ENCODE assay signal across 8 mouse cellular contexts in the genomic region with DNA sequence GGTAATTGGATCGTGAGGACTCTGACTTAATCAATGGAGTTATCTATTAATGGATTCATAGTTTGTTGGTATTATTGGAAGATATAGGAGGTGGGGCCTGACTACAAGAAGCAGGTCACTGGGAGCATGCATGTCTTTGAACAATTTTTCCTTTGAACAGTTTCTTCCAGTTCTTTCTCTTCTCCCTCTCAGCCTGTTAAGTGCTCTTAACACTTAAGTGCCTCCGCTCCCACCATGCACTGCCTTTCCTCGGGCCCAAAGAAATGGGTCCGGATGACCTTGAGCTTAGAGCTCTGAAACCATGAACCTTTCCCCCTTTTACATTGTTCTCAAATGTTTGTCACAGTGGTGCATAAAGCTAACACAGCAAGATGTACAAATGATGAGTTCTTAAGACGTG. TPM values are rescaled to one million over a fixed set of nuclear protein-coding genes. Genes with fewer than 3 reads are reported as not detected.
DNase-seq lines count a peak whose midpoint lies in the region; ATAC-seq lines count a peak whose summit lies in the region.

No protein-coding gene starts in this region.

- no peak overlapping the region for H3K9ac ChIP-seq in lung, embryonic 16.5 days (ENCODE audit: low read length)
- H3K9ac ChIP-seq in liver, embryonic 13.5 days: no peak overlapping the region; the same call in 1 of the 2 replicates
- H3K9ac ChIP-seq in neural tube, embryonic 14.5 days (replicated peaks; ENCODE audit: low read depth, low read length): no peak overlapping the region

- H3K4me1 ChIP-seq in heart, embryonic 10.5 days: peaks cover 20% of the 10 kb centered on the region
- peaks cover 20% of the 10 kb centered on the region for H3K4me1 ChIP-seq in lung, embryonic 16.5 days (replicated peaks; ENCODE audit: control insufficient read depth, insufficient read depth, low read length)
- H3K4me1 ChIP-seq in liver, embryonic 13.5 days (replicated peaks): peaks cover 17% of the 10 kb centered on the region
- peaks cover 9% of the 10 kb centered on the region for H3K4me1 ChIP-seq in neural tube, embryonic 14.5 days (ENCODE audit: control insufficient read depth, insufficient read depth, low read length)

- H3K4me2 ChIP-seq in lung, embryonic 16.5 days (ENCODE audit: low read depth, low read length): no peak overlapping the region
- 0 out of 2 replicates have a peak overlapping the region, but pooled peaks have one; percentile 85 for H3K4me2 ChIP-seq in liver, embryonic 13.5 days
- no peak overlapping the region for H3K4me2 ChIP-seq in neural tube, embryonic 14.5 days (ENCODE audit: low read depth, low read length)

- ATAC-seq in lung, embryonic 16.5 days (ENCODE audit: low read depth): peak; percentile 36; the same call in 1 of the 2 replicates
- ATAC-seq in liver, embryonic 13.5 days (ENCODE audit: low read depth): no peak
- no peak for ATAC-seq in neural tube, embryonic 14.5 days (ENCODE audit: low read depth)

- peaks cover 21% of the 10 kb centered on the region for H3K36me3 ChIP-seq in heart, embryonic 10.5 days
- H3K36me3 ChIP-seq in lung, embryonic 16.5 days (ENCODE audit: control insufficient read depth, insufficient read depth, low read length): peaks cover 12% of the 10 kb centered on the region; the same call in 1 of the 2 replicates
- H3K36me3 ChIP-seq in liver, embryonic 13.5 days: peaks cover 22% of the 10 kb centered on the region
- H3K36me3 ChIP-seq in neural tube, embryonic 14.5 days (ENCODE audit: control insufficient read depth, insufficient read depth, low read length): 0 out of 2 replicates have a peak, but pooled peaks cover 7% of the 10 kb centered on the region

- H3K4me3 ChIP-seq in heart, embryonic 10.5 days: 0 out of 2 replicates have a peak overlapping the region, but pooled peaks have one; percentile 86
- no peak overlapping the region for H3K4me3 ChIP-seq in lung, embryonic 16.5 days (ENCODE audit: low read length)
- H3K4me3 ChIP-seq in liver, embryonic 13.5 days (replicated peaks): no peak overlapping the region
- H3K4me3 ChIP-seq in neural tube, embryonic 14.5 days (ENCODE audit: low read depth, low read length): no peak overlapping the region

- DNase-seq in heart, embryonic 10.5 days (ENCODE audit: low spot score): no peak
- DNase-seq in heart, adult 9 months (ENCODE audit: low spot score in 2 of 2): no peak
- no peak for DNase-seq in lung, postnatal 14 days
- DNase-seq in liver, embryonic 13.5 days: no peak
- no peak for DNase-seq in urinary bladder, postnatal 10 days (ENCODE audit: low spot score)
- DNase-seq in right cerebral cortex, adult 18-20 months: no peak

- 72% methylated on average over 5 of the region's 5 CpGs for WGBS in heart, embryonic 10.5 days
- WGBS in lung, embryonic 16.5 days: 59% methylated on average over 5 of the region's 5 CpGs
- WGBS in liver, embryonic 13.5 days (ENCODE audit: insufficient replicate concordance): 84% methylated on average over 5 of the region's 5 CpGs
- WGBS in neural tube, embryonic 14.5 days: 84% methylated on average over 5 of the region's 5 CpGs

- peak overlapping the region; percentile 98 for H3K27ac ChIP-seq in heart, embryonic 10.5 days
- H3K27ac ChIP-seq in lung, embryonic 16.5 days (ENCODE audit: low read length): peak overlapping the region; percentile 88
- H3K27ac ChIP-seq in liver, embryonic 13.5 days: 0 out of 2 replicates have a peak overlapping the region, but pooled peaks have one; percentile 38
- peak overlapping the region; percentile 83; the same call in 1 of the 2 replicates for H3K27ac ChIP-seq in neural tube, embryonic 14.5 days (ENCODE audit: low read depth, low read length)

- H3K9me3 ChIP-seq in heart, embryonic 10.5 days: no peaks in the 10 kb centered on the region
- H3K9me3 ChIP-seq in lung, embryonic 16.5 days (ENCODE audit: control insufficient read depth, low read length): no peaks in the 10 kb centered on the region
- H3K9me3 ChIP-seq in liver, embryonic 13.5 days (replicated peaks): no peaks in the 10 kb centered on the region
- no peaks in the 10 kb centered on the region for H3K9me3 ChIP-seq in neural tube, embryonic 14.5 days (ENCODE audit: control insufficient read depth, low read length)

- no peaks in the 10 kb centered on the region for H3K27me3 ChIP-seq in heart, embryonic 10.5 days (ENCODE audit: insufficient read depth, poor library complexity, severe bottlenecking)
- no peaks in the 10 kb centered on the region for H3K27me3 ChIP-seq in lung, embryonic 16.5 days (ENCODE audit: control insufficient read depth, insufficient read depth, low read depth, low read length)
- no peaks in the 10 kb centered on the region for H3K27me3 ChIP-seq in liver, embryonic 13.5 days
- no peaks in the 10 kb centered on the region for H3K27me3 ChIP-seq in neural tube, embryonic 14.5 days (ENCODE audit: control insufficient read depth, insufficient read depth, low read length)

RNA-seq across cellular contexts. Expression of a gene that starts 0.7 kb away (rescaled TPM):
- 41.5 and 45.1 TPM in 2 replicates for polyA plus RNA-seq in heart, embryonic 10.5 days (2016; fragmentation: Nextera tagmentation; extraction: Ambion mirVana)
- polyA plus RNA-seq in lung, embryonic 16.5 days (2015; fragmentation: Nextera tagmentation; extraction: Ambion mirVana): 70.6 and 80.8 TPM in 2 replicates
- polyA plus RNA-seq in liver, embryonic 13.5 days (2015; fragmentation: Nextera tagmentation; extraction: Ambion mirVana): 32.3 and 37.9 TPM in 2 replicates
- polyA plus RNA-seq in neural tube, embryonic 14.5 days (2014; fragmentation: Nextera tagmentation; extraction: Ambion mirVana): 41.3 and 41.6 TPM in 2 replicates

RNA-seq across cellular contexts. Expression of a gene that starts 34.1 kb away (rescaled TPM):
- polyA plus RNA-seq in heart, embryonic 10.5 days (2016; fragmentation: Nextera tagmentation; extraction: Ambion mirVana): 38.1 and 42.1 TPM in 2 replicates
- polyA plus RNA-seq in lung, embryonic 16.5 days (2015; fragmentation: Nextera tagmentation; extraction: Ambion mirVana): 56.2 and 73.2 TPM in 2 replicates
- 14.2 and 14.3 TPM in 2 replicates for polyA plus RNA-seq in liver, embryonic 13.5 days (2015; fragmentation: Nextera tagmentation; extraction: Ambion mirVana)
- 39.3 and 53.2 TPM in 2 replicates for polyA plus RNA-seq in neural tube, embryonic 14.5 days (2014; fragmentation: Nextera tagmentation; extraction: Ambion mirVana)

RNA-seq across cellular contexts. Expression of a gene that starts 34.6 kb away (rescaled TPM):
- polyA plus RNA-seq in heart, embryonic 10.5 days (2016; fragmentation: Nextera tagmentation; extraction: Ambion mirVana): 8.3 and 13.4 TPM in 2 replicates
- polyA plus RNA-seq in lung, embryonic 16.5 days (2015; fragmentation: Nextera tagmentation; extraction: Ambion mirVana): 20.3 and 22.7 TPM in 2 replicates
- 11.6 and 12.5 TPM in 2 replicates for polyA plus RNA-seq in liver, embryonic 13.5 days (2015; fragmentation: Nextera tagmentation; extraction: Ambion mirVana)
- 5.2 and 7.9 TPM in 2 replicates for polyA plus RNA-seq in neural tube, embryonic 14.5 days (2014; fragmentation: Nextera tagmentation; extraction: Ambion mirVana)

RNA-seq across cellular contexts. Expression of a gene that starts 41.1 kb away (rescaled TPM):
- polyA plus RNA-seq in heart, embryonic 10.5 days (2016; fragmentation: Nextera tagmentation; extraction: Ambion mirVana): 99.4 and 115 TPM in 2 replicates
- 185 and 193 TPM in 2 replicates for polyA plus RNA-seq in lung, embryonic 16.5 days (2015; fragmentation: Nextera tagmentation; extraction: Ambion mirVana)
- polyA plus RNA-seq in liver, embryonic 13.5 days (2015; fragmentation: Nextera tagmentation; extraction: Ambion mirVana): 67.7 and 68.7 TPM in 2 replicates
- 2,423 and 2,884 TPM in 2 replicates for polyA plus RNA-seq in neural tube, embryonic 14.5 days (2014; fragmentation: Nextera tagmentation; extraction: Ambion mirVana)

Comparison
In these comparisons a context has a peak if more than half of its experiments do, and no peak if none do; other contexts are left out.
1. H3K27ac ChIP-seq: peak in every context shown above with its lines; median percentile 98 in heart, embryonic 10.5 days; 88 in lung, embryonic 16.5 days; 83 in neural tube, embryonic 14.5 days; 38 in liver, embryonic 13.5 days.